Mouse (Mus musculus): ENCODE results near the gene Atg7. TPM values are rescaled to one million over a fixed set of nuclear protein-coding genes. Genes with fewer than 3 reads are reported as not detected.

Atg7 gene
- total and polyA plus RNA-seq, 3 experiments: 11.1 to 15.7 (median 14.8) TPM

- Histone ChIP-seq H3K9me3 (replicated peaks; ENCODE audit: low read length) (no peaks in the 10 kb centered on the region), H3K36me3 (replicated peaks in 1 of 2; ENCODE audit: control insufficient read depth in 1 of 2, insufficient read depth in 1 of 2, low read length in 1 of 2) (peaks cover 41 to 79% of the 10 kb centered on the region in 2 experiments), H3K4me3 (replicated peaks in 1 of 3; ENCODE audit: low read depth in 2 of 3, low read length in 2 of 3, poor library complexity in 1 of 3) (no peak overlapping the region), H3K9ac (ENCODE audit: insufficient read depth, low read depth) (no peak overlapping the region), H3K4me1 (ENCODE audit: control insufficient read depth in 1 of 2, insufficient read depth in 2 of 2) (peaks cover 65 to 96% of the 10 kb centered on the region in 2 experiments), H3K4me2 (ENCODE audit: insufficient read depth, low read depth, poor library complexity, severe bottlenecking) (no peak overlapping the region), H3K79me2 (replicated peaks; ENCODE audit: control insufficient read depth, extremely low read depth, insufficient read depth, poor library complexity, severe bottlenecking) (peaks cover 41% of the 10 kb centered on the region), H3K27me3 (replicated peaks) (no peaks in the 10 kb centered on the region), H3K27ac (ENCODE audit: insufficient read depth, low read depth) (0 out of 2 replicates have a peak overlapping the region, but pooled peaks have one; percentile 24)
- no peak for DNase-seq (ENCODE audit: extremely low read depth)
- dilution Hi-C loops (cut with MboI; ENCODE audit: extremely low pct_ligation_motif_present, extremely low pct_unique_long_range_greater_than_20kb, low sequenced_read_pairs) (no loop called here), in situ Hi-C loops (cut with MboI; ENCODE audit: low pct_ligation_motif_present, low pct_unique_long_range_greater_than_20kb, low sequenced_read_pairs) (no loop called here)
- TF ChIP-seq ZC3H11A (IDR thresholded peaks at IDR 0.05; ENCODE audit: low read depth, low read length) (no peak), RAD21 (IDR thresholded peaks at IDR 0.05; ENCODE audit: low read depth, low read length) (no peak), HCFC1 (IDR thresholded peaks at IDR 0.05; ENCODE audit: low read depth, low read length) (no peak), NELFE (IDR thresholded peaks at IDR 0.05; ENCODE audit: low read depth, low read length) (no peak), MAFK (IDR thresholded peaks at IDR 0.05; ENCODE audit: insufficient replicate concordance, low read length) (no peak), MEF2A (IDR thresholded peaks at IDR 0.05; ENCODE audit: borderline replicate concordance, low read depth, low read length) (no peak), MXI1 (IDR thresholded peaks at IDR 0.05; ENCODE audit: low read depth, low read length) (no peak)
These were observed 221.5 kb downstream of the Atg7 start for GRCm38 (mm10) chr6:114864421-114864820.

GRCm38 (mm10) chr6:114866078-114866477 is 223.2 kb downstream of the Atg7 start:
- Histone ChIP-seq H3K9me3 (replicated peaks; ENCODE audit: low read length) (peaks cover 1% of the 10 kb centered on the region), H3K9ac (ENCODE audit: insufficient read depth, low read depth) (no peak overlapping the region), H3K4me2 (ENCODE audit: insufficient read depth, low read depth, poor library complexity, severe bottlenecking) (no peak overlapping the region), H3K4me1 (ENCODE audit: control insufficient read depth in 1 of 2, insufficient read depth in 2 of 2) (peaks cover 65 to 98% of the 10 kb centered on the region in 2 experiments), H3K27ac (ENCODE audit: insufficient read depth, low read depth) (no peak overlapping the region), H3K36me3 (replicated peaks in 1 of 2; ENCODE audit: control insufficient read depth in 1 of 2, insufficient read depth in 1 of 2, low read length in 1 of 2) (peaks cover 32 to 74% of the 10 kb centered on the region in 2 experiments), H3K4me3 (replicated peaks in 1 of 3; ENCODE audit: low read depth in 2 of 3, low read length in 2 of 3, poor library complexity in 1 of 3) (no peak overlapping the region), H3K79me2 (replicated peaks; ENCODE audit: control insufficient read depth, extremely low read depth, insufficient read depth, poor library complexity, severe bottlenecking) (peaks cover 41% of the 10 kb centered on the region), H3K27me3 (replicated peaks) (no peaks in the 10 kb centered on the region)
- no peak for TF ChIP-seq MYC (IDR thresholded peaks at IDR 0.05; ENCODE audit: low read depth, low read length)
- TF ChIP-seq BHLHE40 (IDR thresholded peaks at IDR 0.05; ENCODE audit: low read depth, low read length): no peak
- no peak for TF ChIP-seq PAX5 (IDR thresholded peaks at IDR 0.05; ENCODE audit: low read length)
- no peak for TF ChIP-seq SIN3A (IDR thresholded peaks at IDR 0.05; ENCODE audit: low read length)
- TF ChIP-seq JUND (conservative IDR thresholded peaks at IDR 0.05; ENCODE audit: low read depth, low read length): no peak
- no peak for TF ChIP-seq RCOR1 (conservative IDR thresholded peaks at IDR 0.05; ENCODE audit: low read depth, low read length)
- no peak for TF ChIP-seq ELF1 (IDR thresholded peaks at IDR 0.05; ENCODE audit: low read depth, low read length)
- no peak for TF ChIP-seq ZC3H11A (IDR thresholded peaks at IDR 0.05; ENCODE audit: low read depth, low read length)
- no peak for TF ChIP-seq HCFC1 (IDR thresholded peaks at IDR 0.05; ENCODE audit: low read depth, low read length)
- no peak for TF ChIP-seq CHD1 (IDR thresholded peaks at IDR 0.05; ENCODE audit: low read depth, low read length)
- in situ Hi-C loops (cut with MboI; ENCODE audit: low pct_ligation_motif_present, low pct_unique_long_range_greater_than_20kb, low sequenced_read_pairs): no loop called here
- dilution Hi-C loops (cut with MboI; ENCODE audit: extremely low pct_ligation_motif_present, extremely low pct_unique_long_range_greater_than_20kb, low sequenced_read_pairs): no loop called here
- no peak for DNase-seq (ENCODE audit: extremely low read depth)
